Mouse (Mus musculus) megakaryocyte, embryonic 14.5 days (primary cell): Measurements from ENCODE around the gene Smim5.

Experiments
- FLI1 ChIP-seq: IDR thresholded peaks from 2 replicates; pipeline ENCODE4 v1.6.1; 2012; ENCODE audit warnings: low read length, inconsistent platforms, mixed read lengths
- GATA1 ChIP-seq: IDR thresholded peaks from 3 replicates; pipeline ENCODE4 v1.6.1; 2012; ENCODE audit warnings: mixed read lengths, low read length, inconsistent platforms, borderline replicate concordance

DNA sequence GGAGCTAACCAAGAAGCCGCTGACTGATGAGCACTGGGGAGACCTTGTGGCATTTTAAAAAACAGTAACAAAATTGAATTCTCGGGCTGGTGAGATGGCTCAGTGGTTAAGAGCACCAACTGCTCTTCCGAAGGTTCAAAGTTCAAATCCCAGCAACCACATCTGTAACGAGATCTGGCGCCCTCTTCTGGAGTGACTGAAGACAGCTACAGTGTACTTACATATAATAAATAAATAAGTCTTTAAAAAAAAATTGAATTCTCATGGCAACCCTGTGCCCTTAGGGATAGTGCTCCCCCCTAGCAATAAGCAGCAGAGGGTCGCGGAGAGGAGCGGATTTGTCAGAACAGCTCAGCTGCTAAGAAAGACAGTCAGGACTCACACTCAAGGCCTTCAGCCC is 35.9 kb upstream of the Smim5 start:
- TF ChIP-seq GATA1 (no peak), FLI1 (no peak)
